Mouse (Mus musculus) stomach, embryonic 16.5 days (tissue): Measurements from ENCODE around the gene Acbd4. TPM values are rescaled to one million over a fixed set of nuclear protein-coding genes. Genes with fewer than 3 reads are reported as not detected.
A peak's percentile ranks its signal among the peaks of the same experiment; 100 is the strongest.

ENCODE experiments used
- ATAC-seq: fragments of 200-750 bp; cut with Nextera tagmentation; 2 replicates; pipeline ENCODE4 v1.8.0; 2017; ENCODE audit warnings: moderate number of reproducible peaks, moderate TSS enrichment; ENCODE audit not compliant: insufficient read depth, low FRiP score
- H3K27ac ChIP-seq: fragments of 300-500 bp; sonication (generic); 2 replicates; pipeline ENCODE4 v1.5.1; 2014; ENCODE audit warnings: low read length
- H3K27me3 ChIP-seq: fragments of 300-500 bp; sonication (generic); 2 replicates; pipeline ENCODE4 v1.6.1; 2014; ENCODE audit warnings: low read length, control low read depth, mixed read lengths; ENCODE audit not compliant: control insufficient read depth, insufficient read depth
- H3K36me3 ChIP-seq: fragments of 300-500 bp; sonication (generic); 2 replicates; pipeline ENCODE4 v1.6.1; 2014; ENCODE audit warnings: low read length; ENCODE audit not compliant: control insufficient read depth, insufficient read depth
- H3K4me1 ChIP-seq: fragments of 300-500 bp; sonication (generic); 2 replicates; pipeline ENCODE4 v1.6.1; 2014; ENCODE audit warnings: low read length, control low read depth, mixed read lengths; ENCODE audit not compliant: control insufficient read depth, insufficient read depth
- H3K4me2 ChIP-seq: fragments of 300-500 bp; sonication (generic); 2 replicates; pipeline ENCODE4 v1.6.1; 2014; ENCODE audit warnings: low read depth, low read length, mixed read lengths
- H3K4me3 ChIP-seq: fragments of 300-500 bp; sonication (generic); replicated peaks from 2 replicates; pipeline ENCODE4 v1.5.1; 2014; ENCODE audit warnings: mild to moderate bottlenecking, low read length
- H3K9ac ChIP-seq: fragments of 300-500 bp; sonication (generic); 2 replicates; pipeline ENCODE4 v1.6.1; 2014; ENCODE audit warnings: low read length
- H3K9me3 ChIP-seq: fragments of 300-500 bp; sonication (generic); replicated peaks from 2 replicates; pipeline ENCODE4 v1.6.1; 2016; ENCODE audit warnings: low read length, control low read depth; ENCODE audit not compliant: control insufficient read depth
- WGBS: fragments of 180-500 bp; shearing (Covaris S2); extraction: QIAGEN DNeasy Blood & Tissue Kit; methylation state at CpG from one replicate; pipeline ENCODE4 v1.1.7; 2014; 5-methylcytosine and 5-hydroxymethylcytosine counted together
- polyA plus RNA-seq: library from polyadenylated mRNA; unstranded; fragments of >200 nt; fragmentation: Nextera tagmentation; extraction: Ambion mirVana; gene quantifications from 2 replicates; pipeline ENCODE4 v1.2.1, GENCODE M21; 2015

Acbd4 gene
- polyA plus RNA-seq, 1 experiment from 2014 or later, result 31.0 TPM

GRCm38 (mm10) chr11:103096979-103097894 is 4.2 kb upstream of the Acbd4 start:
- Histone ChIP-seq H3K4me3 (peak overlapping the region; percentile 19; the same call in 1 of the 2 replicates), H3K4me1 (peaks cover 35% of the 10 kb centered on the region), H3K9ac (peak overlapping the region; percentile 59), H3K4me2 (peak overlapping the region; percentile 42), H3K27me3 (peaks cover 5% of the 10 kb centered on the region; the same call in 1 of the 2 replicates), H3K27ac (peak overlapping the region; percentile 82), H3K36me3 (no peaks in the 10 kb centered on the region), H3K9me3 (no peaks in the 10 kb centered on the region)
- ATAC-seq, result 0 out of 2 replicates have a peak, but pooled peaks have one; percentile 4
- WGBS, result 18% methylated on average over 22 of the region's 22 CpGs

DNA sequence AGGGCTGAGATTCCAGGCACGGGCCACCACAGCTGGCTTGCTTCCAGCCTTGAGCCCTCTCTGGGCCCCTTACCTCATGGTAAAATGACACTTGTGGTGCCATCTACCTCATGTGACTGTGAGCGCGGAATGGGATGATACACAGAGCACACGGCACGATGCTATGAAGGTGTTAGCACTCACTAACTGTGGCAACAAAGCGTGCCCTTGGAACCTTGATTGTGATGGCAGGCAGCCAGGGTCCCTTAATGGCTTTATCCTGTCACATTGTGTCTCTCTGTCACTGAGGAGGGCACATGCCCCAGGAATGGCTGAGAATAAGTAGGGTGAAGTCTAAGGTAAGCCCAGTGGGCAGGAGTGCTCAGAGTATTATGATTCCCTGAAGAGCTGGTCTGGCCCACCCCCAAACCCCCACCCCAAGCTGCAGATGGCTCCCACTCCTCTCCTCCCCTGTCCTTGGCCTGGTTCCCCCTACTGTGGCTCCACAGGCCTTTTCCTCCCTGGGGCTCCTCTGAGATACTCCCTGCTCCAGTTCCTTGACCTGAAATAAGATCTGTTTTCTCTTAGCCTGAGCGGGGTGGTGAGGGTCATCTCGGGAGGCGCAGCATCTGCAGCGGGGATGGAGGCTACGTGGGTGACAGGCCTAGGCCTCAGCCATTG is 2.8 kb upstream of the Acbd4 start:
- Histone ChIP-seq H3K27me3 (peaks cover 5% of the 10 kb centered on the region; the same call in 1 of the 2 replicates), H3K9ac (no peak overlapping the region; the same call in 1 of the 2 replicates), H3K4me2 (no peak overlapping the region), H3K27ac (no peak overlapping the region), H3K36me3 (no peaks in the 10 kb centered on the region), H3K4me1 (peaks cover 37% of the 10 kb centered on the region), H3K4me3 (no peak overlapping the region), H3K9me3 (no peaks in the 10 kb centered on the region)
- 74% methylated on average over 11 of the region's 11 CpGs for WGBS
- no peak for ATAC-seq

DNA sequence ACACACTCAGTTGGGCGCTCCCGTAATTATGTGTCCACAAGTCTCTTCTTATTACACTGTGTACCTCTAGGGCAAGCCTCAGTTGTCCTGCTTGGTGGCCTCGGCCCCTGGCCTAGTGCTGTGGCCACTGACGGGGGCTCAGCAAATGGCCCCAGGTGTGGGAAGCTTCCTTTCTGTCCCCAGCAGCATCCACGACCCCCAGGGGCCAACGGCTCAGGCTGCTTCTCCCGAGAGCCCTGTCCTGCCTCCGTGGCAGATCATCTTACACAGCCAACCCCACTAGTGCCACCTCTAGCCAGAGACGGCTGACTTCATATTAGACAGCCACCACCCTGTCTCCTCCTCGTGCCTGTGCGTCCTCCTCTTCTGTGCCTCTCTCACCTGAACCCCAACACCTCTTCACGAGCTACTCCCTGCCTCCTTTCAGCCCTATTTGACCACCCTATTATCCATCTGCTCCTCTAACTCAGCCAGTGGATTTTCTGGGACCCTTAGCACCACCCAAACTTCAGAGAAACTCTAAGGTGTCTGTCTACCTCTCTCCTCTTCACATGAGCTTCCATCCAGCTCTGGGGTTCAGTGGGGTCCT is 2.0 kb upstream of the Acbd4 start:
- no peak overlapping the region for H3K4me2 ChIP-seq
- ATAC-seq, result no peak
- H3K9me3 ChIP-seq, result no peaks in the 10 kb centered on the region
- H3K27me3 ChIP-seq, result peaks cover 5% of the 10 kb centered on the region; the same call in 1 of the 2 replicates
- WGBS, result 65% methylated on average over 12 of the region's 12 CpGs
- no peak overlapping the region; the same call in 1 of the 2 replicates for H3K9ac ChIP-seq
- H3K4me3 ChIP-seq, result no peak overlapping the region
- no peaks in the 10 kb centered on the region for H3K36me3 ChIP-seq
- no peak overlapping the region for H3K27ac ChIP-seq
- peaks cover 40% of the 10 kb centered on the region for H3K4me1 ChIP-seq

- peaks cover 44% of the 10 kb centered on the region for H3K4me1 ChIP-seq
- peak overlapping the region; percentile 80; the same call in 1 of the 2 replicates for H3K4me2 ChIP-seq
Measured at GRCm38 (mm10) chr11:103100361-103100760, 1.1 kb upstream of the Acbd4 start.

DNA sequence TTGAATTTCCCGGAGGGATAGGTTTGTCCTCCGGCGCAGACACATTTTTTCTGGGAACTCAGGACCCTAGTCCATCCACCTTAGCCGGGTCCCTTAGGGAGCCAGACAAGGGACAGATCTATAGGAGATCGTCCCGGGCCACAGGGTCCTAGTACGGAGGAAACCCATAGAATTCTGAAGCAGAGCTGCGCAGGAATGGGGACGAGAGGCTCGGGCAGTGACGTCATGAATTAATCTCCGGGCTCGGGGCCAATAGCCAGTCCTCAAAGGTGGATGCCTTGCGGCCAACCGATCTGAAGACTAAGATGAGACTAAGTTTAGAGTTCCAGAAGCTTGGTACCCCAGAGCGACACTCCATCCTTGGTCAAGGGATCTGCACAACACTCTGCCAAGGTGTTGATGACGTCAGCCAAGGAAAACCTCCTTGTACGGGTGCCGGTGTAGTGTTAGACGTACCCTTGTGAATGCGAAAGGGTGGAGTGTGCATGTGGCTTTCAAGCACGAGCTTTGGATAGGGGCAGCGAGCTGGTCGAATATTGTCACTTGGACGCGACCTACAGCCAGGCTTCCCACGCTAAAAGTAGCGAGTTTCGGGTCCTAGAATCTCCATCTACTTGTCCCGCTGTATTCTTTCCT is 502 bp downstream of the Acbd4 start:
- H3K27ac ChIP-seq, result peak overlapping the region; percentile 38

More at GRCm38 (mm10) chr11:103100361-103100760, 1.1 kb upstream of the Acbd4 start:
- Histone ChIP-seq H3K4me3 (no peak overlapping the region), H3K27ac (no peak overlapping the region), H3K27me3 (peaks cover 5% of the 10 kb centered on the region; the same call in 1 of the 2 replicates), H3K9ac (no peak overlapping the region), H3K36me3 (no peaks in the 10 kb centered on the region), H3K9me3 (no peaks in the 10 kb centered on the region)
- no peak for ATAC-seq
- WGBS, result 73% methylated on average over 8 of the region's 8 CpGs

GRCm38 (mm10) chr11:103102725-103103349 is 1.4 kb downstream of the Acbd4 start:
- Histone ChIP-seq H3K9ac (peak overlapping the region; percentile 81), H3K36me3 (no peaks in the 10 kb centered on the region; the same call in 1 of the 2 replicates), H3K4me3 (peak overlapping the region; percentile 72), H3K9me3 (no peaks in the 10 kb centered on the region), H3K4me1 (peaks cover 30% of the 10 kb centered on the region), H3K27me3 (peaks cover 5% of the 10 kb centered on the region; the same call in 1 of the 2 replicates), H3K27ac (peak overlapping the region; percentile 5; the same call in 1 of the 2 replicates), H3K4me2 (peak overlapping the region; percentile 80)
- under 1% methylated on average over 35 of the region's 35 CpGs for WGBS
- peak; percentile 89 for ATAC-seq

More for the DNA sequence above, 502 bp downstream of the Acbd4 start:
- Histone ChIP-seq H3K4me3 (peak overlapping the region; percentile 72), H3K9ac (peak overlapping the region; percentile 81), H3K4me2 (peak overlapping the region; percentile 80), H3K4me1 (peaks cover 37% of the 10 kb centered on the region), H3K27me3 (peaks cover 5% of the 10 kb centered on the region; the same call in 1 of the 2 replicates), H3K36me3 (no peaks in the 10 kb centered on the region; the same call in 1 of the 2 replicates), H3K9me3 (no peaks in the 10 kb centered on the region)
- peak; percentile 7; the same call in 1 of the 2 replicates for ATAC-seq
- 4% methylated on average over 30 of the region's 30 CpGs for WGBS

GRCm38 (mm10) chr11:103103621-103104020 is 2.1 kb downstream of the Acbd4 start:
- H3K27me3 ChIP-seq, result peaks cover 5% of the 10 kb centered on the region; the same call in 1 of the 2 replicates
- H3K27ac ChIP-seq, result no peak overlapping the region
- no peaks in the 10 kb centered on the region for H3K9me3 ChIP-seq
- peak overlapping the region; percentile 80 for H3K4me2 ChIP-seq
- 52% methylated on average over 8 of the region's 8 CpGs for WGBS
- H3K4me1 ChIP-seq, result peaks cover 28% of the 10 kb centered on the region
- no peaks in the 10 kb centered on the region; the same call in 1 of the 2 replicates for H3K36me3 ChIP-seq
- H3K9ac ChIP-seq, result peak overlapping the region; percentile 69
- ATAC-seq, result no peak
- peak overlapping the region; percentile 72 for H3K4me3 ChIP-seq

- Histone ChIP-seq H3K9me3 (no peaks in the 10 kb centered on the region), H3K27ac (no peak overlapping the region), H3K27me3 (peaks cover 5% of the 10 kb centered on the region; the same call in 1 of the 2 replicates), H3K4me2 (0 out of 2 replicates have a peak overlapping the region, but pooled peaks have one; percentile 9), H3K4me1 (peaks cover 24% of the 10 kb centered on the region), H3K4me3 (no peak overlapping the region), H3K36me3 (no peaks in the 10 kb centered on the region; the same call in 1 of the 2 replicates), H3K9ac (peak overlapping the region; percentile 31)
- WGBS, result 57% methylated on average over 7 of the region's 7 CpGs
- ATAC-seq, result no peak
Measured at GRCm38 (mm10) chr11:103104469-103104868, 3.0 kb downstream of the Acbd4 start.
